Mouse (Mus musculus) gastrocnemius, postnatal 36 days (tissue): ENCODE data around the gene Mrps17. TPM values are rescaled to one million over a fixed set of nuclear protein-coding genes. Genes with fewer than 3 reads are reported as not detected.

Experiments used
- DNase-seq, 2 experiments: peaks; one replicate each; pipeline ENCODE4 v3.0.0; 2022
- intact Hi-C: fragments of 180-260 bp; cut with DNase I; formaldehyde crosslinking; loops from one replicate; pipeline ENCODE4 v1.15.1; 2025
- total RNA-seq, 2 experiments: library from RNA; stranded (reverse); gene quantifications; 2 replicates each; pipeline ENCODE4 v1.2.3; 2021

The Mrps17 gene
- total RNA-seq, 2 experiments from 2014 or later, result 53.7 to 63.5 TPM

DNA sequence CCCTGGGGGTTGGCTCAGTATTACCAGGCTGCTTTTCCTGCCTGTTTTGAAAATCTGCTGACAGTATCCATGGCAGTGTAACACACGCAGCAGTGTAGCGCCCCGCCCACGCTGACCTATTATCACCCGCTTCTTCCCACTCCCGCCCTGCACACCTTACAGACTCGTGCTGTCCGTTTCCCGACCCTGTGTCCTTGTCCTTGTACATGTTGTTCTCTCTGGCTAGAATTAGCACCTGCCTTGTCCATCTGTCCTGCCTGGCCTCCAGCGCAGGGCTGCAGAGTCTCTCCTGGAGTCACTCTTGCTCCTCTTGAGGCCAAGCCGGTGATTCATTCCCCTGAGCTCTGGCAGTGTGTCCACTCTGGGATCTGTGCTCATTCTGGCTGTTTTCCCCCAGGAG, 15.0 kb downstream of the Mrps17 start:
- intact Hi-C loops, result no loop called here
- DNase-seq, result peak; percentile 34 to 56

GRCm38 (mm10) chr5:129731021-129731420, 15.7 kb downstream of the Mrps17 start:
- no peak for DNase-seq
- intact Hi-C loops, result no loop called here

DNA sequence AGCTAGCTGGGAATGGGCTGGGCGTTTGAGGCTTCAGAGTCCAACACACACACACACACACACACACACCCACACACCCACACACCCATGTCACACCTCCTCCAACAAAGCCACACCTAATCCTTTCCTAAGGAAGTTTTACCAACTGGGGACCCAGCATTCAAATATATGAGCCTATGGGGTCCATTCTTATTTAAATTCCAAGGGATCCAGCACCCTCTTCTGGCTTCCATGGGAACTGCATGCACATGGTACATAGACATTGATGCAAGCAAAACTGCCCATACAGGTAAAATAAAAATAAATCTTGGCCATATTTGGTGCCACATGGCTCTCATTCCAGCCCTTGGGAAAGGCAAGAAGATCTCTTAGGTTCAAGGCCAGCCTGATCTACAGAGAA, 25.7 kb downstream of the Mrps17 start:
- DNase-seq, result no peak
- intact Hi-C loops, result loop anchor here (5.0 kb wide), 1 partner anchor 129 kb away; no protein-coding TSS in a partner anchor

GRCm38 (mm10) chr5:129742903-129743488, 27.7 kb downstream of the Mrps17 start:
- no peak for DNase-seq
- intact Hi-C loops, result loop anchor here (5.0 kb wide), 1 partner anchor 131 kb away; no protein-coding TSS in a partner anchor

GRCm38 (mm10) chr5:129744050-129744449, 28.8 kb downstream of the Mrps17 start:
- intact Hi-C loops, result loop anchor here (5.0 kb wide), 1 partner anchor 132 kb away; no protein-coding TSS in a partner anchor

GRCm38 (mm10) chr5:129756886-129757285, 41.6 kb downstream of the Mrps17 start:
- DNase-seq, result no peak
- intact Hi-C loops, result no loop called here

More at GRCm38 (mm10) chr5:129744050-129744449, 28.8 kb downstream of the Mrps17 start:
- DNase-seq, result no peak

DNA sequence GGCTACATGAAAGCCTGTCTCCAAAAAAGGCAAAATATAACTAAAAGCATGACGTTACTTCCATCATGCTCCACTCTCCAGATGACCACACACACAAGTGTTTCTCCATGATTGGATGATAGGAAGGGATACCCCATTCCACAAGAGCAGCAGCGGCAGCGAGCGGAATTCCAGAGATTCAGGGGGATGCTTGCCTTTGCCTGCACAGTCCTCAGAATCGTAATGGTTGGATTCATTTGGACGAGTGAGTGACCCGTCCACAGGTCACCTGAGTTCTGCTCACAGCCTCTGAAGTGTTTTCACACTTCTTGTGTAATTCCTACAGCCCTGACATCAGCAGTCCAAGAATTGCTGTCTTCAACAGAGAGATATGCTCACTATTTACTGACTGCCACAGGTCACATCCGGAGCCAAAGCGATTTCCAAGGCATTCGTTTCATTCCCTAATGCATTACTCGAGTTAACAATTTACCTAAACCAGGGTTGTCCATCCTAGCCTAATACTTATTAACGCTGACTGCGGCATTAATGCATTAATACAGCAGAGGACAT, 44.7 kb downstream of the Mrps17 start:
- intact Hi-C loops, result no loop called here
- DNase-seq, result no peak

DNA sequence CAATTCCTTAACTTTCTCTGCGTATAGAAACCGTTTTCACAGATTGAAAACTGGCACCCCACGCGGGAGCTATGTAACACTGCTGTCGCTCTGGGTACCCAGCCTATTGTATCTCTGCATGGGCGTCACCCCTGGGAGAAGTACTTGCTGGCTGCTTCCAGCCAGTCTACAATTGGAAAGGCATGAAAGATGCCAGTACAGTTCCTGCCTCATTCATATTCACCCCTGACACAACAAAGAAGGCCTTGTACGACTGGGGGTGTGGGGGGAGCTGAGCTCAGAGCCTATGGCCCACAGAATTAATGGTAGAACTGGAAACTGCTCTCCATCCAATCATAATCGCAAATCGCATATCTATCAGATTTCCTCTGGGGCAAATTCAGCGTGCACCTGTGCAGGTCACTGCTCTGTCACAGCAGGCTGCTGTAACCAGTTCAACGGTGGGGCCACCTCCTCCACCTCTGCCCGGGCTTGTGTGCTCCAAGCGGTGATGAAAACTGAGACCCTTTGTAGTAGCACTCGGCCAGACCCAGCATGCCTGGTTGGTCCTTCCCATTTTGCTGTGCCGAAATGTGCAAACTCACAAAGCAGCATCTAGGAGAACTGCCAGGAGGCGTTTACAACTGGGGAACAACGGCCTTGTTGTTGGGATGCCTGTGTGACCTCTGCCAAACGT, 46.7 kb downstream of the Mrps17 start:
- intact Hi-C loops, result no loop called here
- DNase-seq, result no peak

DNA sequence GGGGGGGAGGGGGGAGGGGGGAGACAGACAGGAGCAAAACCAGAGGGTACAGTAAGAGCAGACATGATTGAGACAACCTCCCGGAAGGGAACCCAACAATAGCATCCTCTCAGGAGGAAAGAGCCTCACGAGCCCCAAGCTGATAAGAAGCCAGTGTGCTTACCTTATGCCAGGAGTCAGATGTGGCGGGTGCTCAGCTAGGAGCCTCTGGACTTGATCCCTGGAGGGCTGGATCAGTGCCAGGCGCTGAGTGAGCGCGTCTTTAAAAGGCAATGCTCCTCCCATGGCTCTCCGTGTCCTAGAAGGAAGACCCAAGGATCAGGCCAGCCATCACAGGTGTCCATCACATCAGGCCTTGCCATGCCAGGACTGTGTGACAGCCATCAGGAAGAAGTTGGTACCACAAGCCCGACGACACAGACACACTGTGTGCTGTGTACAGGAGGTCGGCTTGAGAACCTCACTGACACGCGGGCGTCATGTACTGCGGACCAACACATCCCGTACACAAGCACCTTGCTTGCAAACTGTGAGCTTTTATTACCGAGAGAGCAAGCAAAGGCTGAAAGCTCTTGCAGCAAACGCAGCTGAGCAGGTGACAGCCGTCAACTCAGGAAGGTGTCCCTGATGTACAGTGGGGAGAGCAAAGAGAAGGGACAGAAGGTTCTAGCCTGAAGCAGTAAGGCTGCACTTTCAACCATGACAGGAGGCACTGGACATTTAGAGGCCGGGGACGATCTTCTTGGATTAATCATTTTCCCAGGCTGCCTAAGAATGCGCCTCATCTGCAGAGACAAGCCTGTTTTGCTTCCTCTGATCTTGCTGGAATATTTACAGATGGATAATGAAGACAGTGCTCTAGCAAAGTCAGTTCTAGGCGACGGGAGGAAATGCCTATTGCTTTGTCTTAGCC, 55.4 kb downstream of the Mrps17 start:
- intact Hi-C loops, result no loop called here
- no peak for DNase-seq

Other genes with a start within 250 kb of the Mrps17 start
- gene Sfswap, start 214.3 kb upstream of the Mrps17 start, total RNA-seq, result 10 to 100 TPM; 23.8 to 24.6 TPM
- gene Mmp17, start 131.3 kb upstream of the Mrps17 start, total RNA-seq, result under 1 TPM; 0.20 to 0.44 TPM
- 1 to 10 TPM; 1.3 to 2.2 TPM for gene Zfp11, start 45.4 kb upstream of the Mrps17 start, total RNA-seq
- not detected for gene Sept14, start 7.0 kb upstream of the Mrps17 start, total RNA-seq
- 100 to 1,000 TPM; 503 to 556 TPM for gene Nipsnap2, start 9.6 kb downstream of the Mrps17 start, total RNA-seq
- 10 to 100 TPM; 13.1 to 15.2 TPM for gene Psph, start 72.0 kb downstream of the Mrps17 start, total RNA-seq
- 1 to 10 TPM; 5.0 to 5.9 TPM for gene Sumf2, start 131.5 kb downstream of the Mrps17 start, total RNA-seq
- 100 to 1,000 TPM; 563 to 618 TPM for gene Chchd2, start 172.0 kb downstream of the Mrps17 start, total RNA-seq
- under 1 TPM; 0.23 to 0.27 TPM for gene Zbed5, start 180.2 kb downstream of the Mrps17 start, total RNA-seq
- 100 to 1,000 TPM; 374 to 387 TPM for gene Phkg1, start 183.1 kb downstream of the Mrps17 start, total RNA-seq
- gene Nupr1l, start 193.0 kb downstream of the Mrps17 start, total RNA-seq, result under 1 TPM; 0.48 to 0.52 TPM
- 10 to 100 TPM; 20.2 to 22.1 TPM for gene Vkorc1l1, start 226.5 kb downstream of the Mrps17 start, total RNA-seq